Mouse (Mus musculus) C2C12 (cell line): ENCODE measurements around the gene Camkmt.

Source experiments
- CTCF ChIP-seq: IDR thresholded peaks from one replicate; pipeline ENCODE4 v1.5.1; 2011; ENCODE audit not compliant: control insufficient read depth, insufficient read depth, insufficient read length
- FOSL1 ChIP-seq: IDR thresholded peaks from one replicate; pipeline ENCODE4 v1.8.0; 2011; ENCODE audit warnings: mild to moderate bottlenecking, low read length; ENCODE audit not compliant: poor library complexity, insufficient read depth, severe bottlenecking
- MAX ChIP-seq: IDR thresholded peaks from one replicate; pipeline ENCODE4 v1.6.1; 2011; ENCODE audit warnings: mild to moderate bottlenecking, control low read depth
- MYOD1 ChIP-seq: IDR thresholded peaks from one replicate; pipeline ENCODE4 v1.6.1; 2011; ENCODE audit warnings: low read depth; ENCODE audit not compliant: control insufficient read depth, insufficient read length
- MYOG ChIP-seq: IDR thresholded peaks from one replicate; pipeline ENCODE4 v1.6.1; 2011; ENCODE audit not compliant: control insufficient read depth, insufficient read length; ENCODE audit errors: extremely low read depth

GRCm38 (mm10) chr17:85257348-85257747 lies 167.0 kb downstream of the Camkmt start:
- TF ChIP-seq MAX (no peak), CTCF (no peak), MYOD1 (no peak), FOSL1 (no peak), MYOG (no peak)
